Mouse (Mus musculus) myocyte (in vitro differentiated cells): ENCODE data around the gene Serpinb9.

ENCODE experiments used
- MYOD1 ChIP-seq, 3 experiments: IDR thresholded peaks; one replicate each; pipeline ENCODE4 v1.6.1; 2011; ENCODE audit warnings: control low read depth in 2 of 3, low read depth in 2 of 3, mild to moderate bottlenecking in 2 of 3, moderate library complexity in 1 of 3; ENCODE audit not compliant: insufficient read length in 2 of 3, control insufficient read depth in 1 of 3
- MYOG ChIP-seq, 3 experiments: IDR thresholded peaks; one replicate each; pipeline ENCODE4 v1.6.1; 2011; ENCODE audit warnings: control low read depth in 2 of 3, low read depth in 2 of 3, mild to moderate bottlenecking in 2 of 3; ENCODE audit not compliant: insufficient read length in 2 of 3, control insufficient read depth in 1 of 3, insufficient read depth in 1 of 3
- POLR2A ChIP-seq: IDR thresholded peaks from one replicate; pipeline ENCODE4 v1.6.1; 2011; ENCODE audit warnings: low read depth, mild to moderate bottlenecking, control low read depth, moderate library complexity; ENCODE audit not compliant: insufficient read length
- SRF ChIP-seq: IDR thresholded peaks from one replicate; pipeline ENCODE4 v1.6.1; 2011; ENCODE audit warnings: low read depth; ENCODE audit not compliant: control insufficient read depth, insufficient read length
- USF1 ChIP-seq: IDR thresholded peaks from one replicate; pipeline ENCODE4 v1.6.1; 2011; ENCODE audit warnings: low read depth, mild to moderate bottlenecking, control low read depth, moderate library complexity

DNA sequence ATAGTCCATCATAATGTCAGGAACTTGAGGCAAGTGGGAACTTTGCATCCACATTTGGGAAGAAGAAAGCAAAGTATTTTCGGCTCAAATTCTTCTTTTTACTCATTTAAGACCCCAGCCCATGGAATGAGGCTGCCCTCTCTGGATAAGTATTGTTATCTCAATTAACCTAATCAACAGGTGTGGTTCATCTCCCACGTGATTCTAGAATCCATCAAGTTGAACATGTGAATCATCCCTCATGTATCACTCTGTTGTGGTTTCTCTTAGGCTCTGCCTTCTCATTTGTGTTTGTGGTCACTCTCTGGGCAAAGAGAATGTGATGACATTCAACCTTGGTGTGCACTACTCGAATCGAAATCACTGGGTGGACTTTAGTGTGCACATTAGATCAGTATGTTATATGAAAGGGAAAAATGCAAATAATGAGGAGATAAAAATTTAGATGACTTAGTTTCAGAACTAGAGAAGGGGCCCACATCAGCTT lies 20.5 kb upstream of the Serpinb9 start:
- TF ChIP-seq POLR2A (no peak), MYOG (IDR thresholded peaks at IDR 0.05; ENCODE audit: control insufficient read depth in 1 of 3, insufficient read depth in 1 of 3, insufficient read length in 2 of 3, low read depth in 2 of 3) (no peak), MYOD1 (IDR thresholded peaks at IDR 0.05; ENCODE audit: control insufficient read depth in 1 of 3, insufficient read length in 2 of 3, low read depth in 2 of 3) (no peak), USF1 (peak; percentile 73), SRF (no peak)
